In the genomic region with DNA sequence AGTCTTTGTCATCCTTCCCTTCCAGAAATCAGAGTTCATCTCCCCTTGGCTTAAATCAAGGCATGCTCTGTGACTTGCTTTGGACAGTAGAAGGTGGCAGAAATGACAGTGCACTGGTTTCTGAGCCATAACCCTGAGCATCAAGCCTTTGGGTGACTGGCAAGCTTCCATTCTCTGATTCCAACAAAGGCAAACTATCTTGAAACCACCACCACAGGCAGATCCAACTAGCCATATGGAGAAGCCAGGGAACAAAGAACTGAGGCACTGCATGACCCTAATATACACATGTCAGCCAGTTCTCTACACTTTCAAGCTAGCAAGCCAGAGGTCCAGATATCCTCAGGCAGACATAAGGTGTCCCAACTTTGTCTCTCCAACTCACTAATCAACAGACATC, we compare ENCODE assay signal across 25 mouse cellular contexts.
"Had no signal": no experiment of that assay in that cellular context is flagged by ENCODE, and none has a peak within 500 bp of the region (broad histone marks: within the 10 kb centered on the region; RNA-seq: fewer than 3 reads in every experiment).

No protein-coding gene starts in this region.

- H3K4me3 ChIP-seq: heart, embryonic 10.5 days; heart, embryonic 13.5 days; heart, embryonic 15.5 days; hindbrain, embryonic 13.5 days; hindbrain, embryonic 15.5 days; kidney, embryonic 15.5 days; layer of hippocampus, adult 2 months; left cerebral cortex, adult 2 months; limb, embryonic 10.5 days; limb, embryonic 12.5 days; liver, embryonic 13.5 days; liver, embryonic 15.5 days had no signal

- DNase-seq: gastrocnemius, postnatal 25 days; heart, adult 18-20 months; heart, postnatal 14 days; heart, postnatal 36 days; kidney, adult 11 months; kidney, adult 2 months; kidney, adult 9 months; kidney, postnatal 14 days; kidney, postnatal 4 days; liver; liver, embryonic 13.5 days; liver, postnatal 0 days had no signal

- H3K36me3 ChIP-seq: heart, embryonic 10.5 days; heart, embryonic 13.5 days; heart, embryonic 15.5 days; hindbrain, embryonic 13.5 days; hindbrain, embryonic 15.5 days; kidney, embryonic 15.5 days; limb, embryonic 10.5 days; limb, embryonic 12.5 days; liver, embryonic 13.5 days; liver, embryonic 15.5 days had no signal

- H3K27ac ChIP-seq: heart, embryonic 10.5 days; heart, embryonic 13.5 days; heart, embryonic 15.5 days; hindbrain, embryonic 13.5 days; hindbrain, embryonic 15.5 days; hindbrain, postnatal 0 days; kidney, embryonic 15.5 days; kidney, postnatal 0 days; layer of hippocampus, adult 2 months; left cerebral cortex, adult 2 months; limb, embryonic 10.5 days; limb, embryonic 12.5 days; liver, embryonic 13.5 days; liver, embryonic 15.5 days had no signal
